Mouse (Mus musculus) frontal cortex, postnatal 25 days (tissue): Measurements from ENCODE around the gene Birc7.

ENCODE experiments used
- DNase-seq, 2 experiments: peaks; one replicate each; pipeline ENCODE4 v3.0.0; 2022; ENCODE audit warnings: low spot score in 2 of 2

Gene Birc7

GRCm38 (mm10) chr2:180967010-180967763 is 38.4 kb downstream of the Birc7 start, which contains the start of gene Arfgap1:
TSS of gene Arfgap1 (plus strand) at chr2:180967225.
- peak; percentile 80 to 87 for DNase-seq

GRCm38 (mm10) chr2:180981133-180981532 is 52.3 kb downstream of the Birc7 start:
- DNase-seq = no peak
